Mouse (Mus musculus) brown adipose tissue, adult 24 weeks (tissue): ENCODE data around the gene Tgfbrap1. TPM values are rescaled to one million over a fixed set of nuclear protein-coding genes. Genes with fewer than 3 reads are reported as not detected.

Experiments
- H3K27ac ChIP-seq: fragments of 200-500 bp; replicated peaks from 2 replicates; pipeline ENCODE4 v1.5.1; 2012; ENCODE audit warnings: low read depth, mild to moderate bottlenecking, low read length
- H3K4me1 ChIP-seq: fragments of 200-500 bp; 2 replicates; pipeline ENCODE4 v1.6.1; 2012; ENCODE audit warnings: low read length, mixed read lengths; ENCODE audit not compliant: control insufficient read depth, insufficient read depth, insufficient read length
- H3K4me3 ChIP-seq: fragments of 200-500 bp; 2 replicates; pipeline ENCODE4 v1.5.1; 2012; ENCODE audit warnings: low read depth, mild to moderate bottlenecking, low read length, moderate library complexity; ENCODE audit not compliant: insufficient read depth
- polyA plus RNA-seq: library from polyadenylated mRNA; stranded (reverse); fragments of >200 nt; gene quantifications from 2 replicates; pipeline ENCODE4 v1.2.4, GENCODE M21; 2012; ENCODE audit not compliant: missing spikeins, insufficient read depth, insufficient read length

The Tgfbrap1 gene
- polyA plus RNA-seq, 1 experiment, result 13.0 TPM

DNA sequence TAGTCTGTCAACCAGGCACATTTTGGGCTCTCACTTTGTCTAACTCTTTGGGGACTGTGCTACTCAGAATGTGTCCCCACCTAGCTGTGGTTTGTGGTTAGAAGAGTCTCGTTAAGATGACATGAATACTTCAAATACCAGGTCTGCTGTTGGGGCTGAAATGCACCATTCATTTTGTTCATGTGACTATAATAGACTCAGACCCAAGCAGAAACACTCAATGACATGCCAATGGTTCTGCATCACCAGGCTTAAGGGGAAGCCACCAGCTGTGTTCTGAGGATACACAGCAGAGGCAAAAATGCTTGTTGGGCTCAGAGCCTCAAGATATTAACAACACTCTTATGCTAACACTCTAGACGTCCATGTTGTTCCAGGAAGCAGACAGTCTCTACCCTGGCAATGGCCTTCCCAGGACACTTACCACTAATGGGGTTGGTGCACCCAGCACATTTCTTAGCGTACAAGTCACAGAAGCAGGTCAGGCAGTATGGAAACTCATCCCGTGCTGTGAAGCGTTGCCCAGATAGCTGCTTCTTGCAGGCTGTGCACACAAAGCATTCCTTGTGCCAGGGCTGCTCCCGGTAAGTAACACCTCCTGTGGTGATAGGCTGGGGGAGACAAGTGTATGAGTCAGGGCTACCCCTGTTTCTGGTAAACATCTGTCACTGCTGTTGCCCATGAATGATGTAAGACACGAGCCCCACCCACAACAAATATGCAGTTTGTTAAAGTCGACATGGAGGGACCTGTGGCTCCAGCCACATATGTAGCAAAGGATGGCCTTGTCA is 29.6 kb upstream of the Tgfbrap1 start:
- Histone ChIP-seq H3K4me3 (no peak overlapping the region), H3K4me1 (no peaks in the 10 kb centered on the region), H3K27ac (no peak overlapping the region)

GRCm38 (mm10) chr1:43127196-43127595 is 28.8 kb upstream of the Tgfbrap1 start:
- Histone ChIP-seq H3K4me3 (no peak overlapping the region), H3K27ac (no peak overlapping the region), H3K4me1 (no peaks in the 10 kb centered on the region)

GRCm38 (mm10) chr1:43124726-43125125 is 26.3 kb upstream of the Tgfbrap1 start:
- Histone ChIP-seq H3K4me3 (no peak overlapping the region), H3K4me1 (no peaks in the 10 kb centered on the region), H3K27ac (no peak overlapping the region)

GRCm38 (mm10) chr1:43122616-43123015 is 24.2 kb upstream of the Tgfbrap1 start:
- Histone ChIP-seq H3K4me1 (no peaks in the 10 kb centered on the region), H3K27ac (no peak overlapping the region), H3K4me3 (no peak overlapping the region)

- Histone ChIP-seq H3K4me1 (no peaks in the 10 kb centered on the region), H3K4me3 (no peak overlapping the region), H3K27ac (no peak overlapping the region)
Observed at GRCm38 (mm10) chr1:43120950-43121349, 22.5 kb upstream of the Tgfbrap1 start.

DNA sequence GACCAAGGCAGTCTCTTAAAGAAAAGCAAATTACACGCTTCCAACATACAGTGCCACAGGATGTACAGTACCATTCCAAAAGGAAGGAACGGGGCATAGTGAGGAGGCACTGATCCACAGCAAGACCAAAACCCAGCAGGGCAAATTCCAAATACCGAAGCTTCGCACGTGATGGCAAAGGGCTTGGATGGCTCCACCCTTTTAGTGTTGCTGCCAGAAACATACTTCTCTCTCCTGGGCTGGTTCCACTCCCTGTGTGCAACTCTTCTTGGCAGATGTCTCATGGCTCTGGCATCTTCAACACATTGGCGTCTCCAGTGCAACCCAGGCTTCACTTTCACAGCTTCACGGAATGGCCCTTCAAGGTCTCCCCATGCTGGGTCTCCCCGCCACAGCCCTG is 19.0 kb upstream of the Tgfbrap1 start:
- H3K27ac ChIP-seq, result no peak overlapping the region
- no peak overlapping the region for H3K4me3 ChIP-seq
- no peaks in the 10 kb centered on the region for H3K4me1 ChIP-seq

DNA sequence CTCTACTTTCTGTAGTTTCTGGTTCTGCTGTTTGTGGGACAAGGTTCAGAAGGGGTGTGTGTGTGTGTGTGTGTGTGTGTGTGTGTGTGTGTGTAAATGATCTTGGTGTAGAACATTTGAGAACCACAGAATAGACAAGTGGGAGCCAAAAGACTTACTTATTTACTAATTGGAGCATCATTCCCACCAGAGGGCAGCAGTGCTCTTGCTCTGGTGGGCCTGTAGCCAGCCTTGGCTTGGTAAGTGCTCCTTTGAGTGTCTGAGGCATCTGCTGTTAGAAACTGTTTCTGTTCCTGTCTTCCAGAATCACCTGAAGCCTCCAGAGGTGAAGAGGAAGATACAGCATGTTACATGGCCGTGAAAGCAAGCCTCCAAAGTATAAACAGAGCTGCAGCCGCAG is 14.4 kb upstream of the Tgfbrap1 start:
- Histone ChIP-seq H3K27ac (no peak overlapping the region), H3K4me3 (no peak overlapping the region), H3K4me1 (no peaks in the 10 kb centered on the region)

DNA sequence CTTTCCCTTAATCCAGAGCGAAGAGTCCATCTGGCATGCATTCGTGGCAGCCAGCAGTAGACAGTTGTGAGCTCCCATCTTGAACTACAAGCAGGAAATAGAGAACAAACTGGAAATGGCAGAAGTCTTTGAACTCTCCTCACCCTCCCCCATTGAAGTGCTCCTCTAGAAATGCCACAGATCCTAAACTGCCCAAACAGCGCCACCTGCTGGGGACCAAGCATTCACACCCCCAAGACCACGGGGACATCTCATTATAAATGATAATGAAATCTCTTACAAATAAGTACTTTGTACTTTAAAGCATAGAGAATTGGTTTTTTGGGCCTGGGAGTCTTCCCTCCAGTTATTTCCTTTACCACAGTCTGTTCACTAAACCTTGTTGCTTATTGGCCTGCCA is 12.1 kb upstream of the Tgfbrap1 start:
- H3K4me1 ChIP-seq, result no peaks in the 10 kb centered on the region
- no peak overlapping the region for H3K27ac ChIP-seq
- H3K4me3 ChIP-seq, result no peak overlapping the region

DNA sequence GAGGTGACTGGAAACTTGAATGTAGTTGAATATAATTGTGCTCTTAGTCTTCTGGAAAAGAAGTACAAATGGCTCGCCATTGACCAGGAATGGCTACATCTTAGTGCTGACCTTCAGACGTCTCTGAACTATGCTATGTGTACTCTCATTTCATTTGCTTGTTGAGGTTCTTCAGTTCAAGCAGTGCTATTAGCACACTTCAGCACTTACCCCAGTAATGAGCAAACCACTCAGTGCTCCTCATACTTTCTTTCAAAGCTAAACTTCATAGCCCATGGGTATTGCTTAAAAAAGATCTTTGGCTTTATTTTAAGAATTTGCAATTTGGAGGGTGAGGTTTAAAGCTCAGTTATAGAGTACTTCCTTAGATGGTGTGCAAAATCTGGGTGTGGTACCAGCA is 10.3 kb upstream of the Tgfbrap1 start:
- no peak overlapping the region for H3K27ac ChIP-seq
- no peaks in the 10 kb centered on the region for H3K4me1 ChIP-seq
- no peak overlapping the region for H3K4me3 ChIP-seq

GRCm38 (mm10) chr1:43094206-43094605 is 4.2 kb downstream of the Tgfbrap1 start:
- 0 out of 2 replicates have a peak, but pooled peaks cover 5% of the 10 kb centered on the region for H3K4me1 ChIP-seq
- no peak overlapping the region for H3K27ac ChIP-seq
- no peak overlapping the region for H3K4me3 ChIP-seq

DNA sequence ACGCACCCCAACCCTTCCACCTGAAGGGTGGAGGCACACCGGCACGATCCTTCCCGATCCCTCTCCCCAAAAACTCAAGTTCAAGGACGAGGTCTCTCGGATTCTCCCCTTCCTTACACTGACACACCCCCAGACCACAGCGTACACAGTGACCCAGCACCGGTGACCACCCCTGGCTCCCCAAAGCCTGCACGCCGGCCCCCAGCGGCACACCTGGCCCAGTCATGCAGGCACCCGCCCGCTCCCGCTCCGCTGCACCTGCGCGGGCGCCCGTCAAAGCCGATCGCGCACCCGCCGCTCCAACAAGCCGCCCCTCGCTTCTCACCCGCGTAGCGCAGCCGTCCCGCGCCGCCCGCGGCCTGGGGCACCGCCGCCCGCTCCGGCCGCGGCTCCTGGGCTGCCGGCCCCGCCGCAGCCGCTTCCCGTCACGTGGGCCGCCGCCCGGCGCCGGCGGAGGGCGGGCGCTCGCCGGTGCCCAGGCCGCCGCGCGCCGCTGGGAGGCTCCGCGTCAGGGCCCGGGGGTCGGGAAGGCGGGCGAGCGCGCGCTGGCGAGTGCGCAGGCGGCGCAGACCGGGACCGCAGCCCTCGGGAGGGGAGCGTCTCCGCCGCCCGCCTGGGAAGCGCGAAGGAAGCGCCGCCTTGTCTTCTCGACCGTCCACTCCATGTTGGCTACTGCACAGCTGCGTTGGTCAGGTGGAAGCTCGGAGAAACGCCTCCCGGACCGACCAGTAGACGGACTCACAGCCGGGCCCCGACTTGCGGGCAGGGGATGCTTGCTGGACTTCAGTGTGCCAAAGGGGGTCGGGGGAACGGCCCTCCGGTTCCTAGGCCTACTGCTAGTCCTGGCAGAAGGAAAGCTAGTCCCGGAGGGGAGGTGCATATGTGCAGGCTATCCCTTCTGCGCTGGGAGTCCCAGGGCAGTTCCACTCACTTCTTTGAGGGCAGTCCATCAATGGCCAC is 6.1 kb downstream of the Tgfbrap1 start:
- Histone ChIP-seq H3K27ac (peak overlapping the region; percentile 79), H3K4me3 (peak overlapping the region; percentile 98), H3K4me1 (0 out of 2 replicates have a peak, but pooled peaks cover 5% of the 10 kb centered on the region)

- peak overlapping the region; percentile 98 for H3K4me3 ChIP-seq
Observed at GRCm38 (mm10) chr1:43091306-43092055, 7.0 kb downstream of the Tgfbrap1 start.

GRCm38 (mm10) chr1:43090418-43090817 is 8.0 kb downstream of the Tgfbrap1 start:
- no peak overlapping the region for H3K4me3 ChIP-seq
- H3K27ac ChIP-seq, result no peak overlapping the region
- H3K4me1 ChIP-seq, result 0 out of 2 replicates have a peak, but pooled peaks cover 5% of the 10 kb centered on the region

More at GRCm38 (mm10) chr1:43091306-43092055, 7.0 kb downstream of the Tgfbrap1 start:
- Histone ChIP-seq H3K27ac (peak overlapping the region; percentile 50; the same call in 1 of the 2 replicates), H3K4me1 (0 out of 2 replicates have a peak, but pooled peaks cover 5% of the 10 kb centered on the region)

- Histone ChIP-seq H3K4me1 (no peaks in the 10 kb centered on the region; the same call in 1 of the 2 replicates), H3K4me3 (no peak overlapping the region), H3K27ac (no peak overlapping the region)
Observed at GRCm38 (mm10) chr1:43082946-43083345, 15.5 kb downstream of the Tgfbrap1 start.

GRCm38 (mm10) chr1:43078124-43078523 is 20.3 kb downstream of the Tgfbrap1 start:
- Histone ChIP-seq H3K27ac (no peak overlapping the region), H3K4me1 (no peaks in the 10 kb centered on the region; the same call in 1 of the 2 replicates), H3K4me3 (no peak overlapping the region)
